Mouse (Mus musculus): Measurements from ENCODE around the gene H2-Aa. TPM values are rescaled to one million over a fixed set of nuclear protein-coding genes. Genes with fewer than 3 reads are reported as not detected.
A peak's percentile ranks its signal among the peaks of the same experiment; 100 is the strongest.

H2-Aa gene
- total and polyA plus RNA-seq, 3 experiments: not detected

DNA sequence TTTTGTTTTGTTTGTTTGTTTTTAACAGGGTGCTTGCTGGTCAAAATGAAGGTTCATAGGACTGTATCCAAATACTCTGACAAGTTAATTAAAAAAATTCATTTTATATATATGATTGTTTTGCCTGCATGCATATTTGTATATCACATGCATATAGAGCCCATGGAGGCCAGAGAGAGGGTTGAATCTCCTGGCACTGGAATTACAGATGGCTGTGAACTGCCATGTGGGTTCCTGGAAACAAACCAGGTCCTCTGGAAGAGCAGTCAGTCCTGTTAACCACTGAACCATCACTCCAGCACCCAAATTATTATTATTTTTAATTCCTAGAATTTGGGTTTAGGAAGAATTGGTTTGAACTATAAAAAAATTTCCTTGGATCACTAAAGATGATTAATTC lies 7.7 kb upstream of the H2-Aa start:
- TF ChIP-seq NRF1 (IDR thresholded peaks at IDR 0.05; ENCODE audit: insufficient read depth, low read depth, low read length, poor library complexity, severe bottlenecking) (no peak), USF1 (IDR thresholded peaks at IDR 0.05; ENCODE audit: low read depth, low read length) (no peak), ZC3H11A (IDR thresholded peaks at IDR 0.05; ENCODE audit: low read depth, low read length) (no peak), GABPA (IDR thresholded peaks at IDR 0.05; ENCODE audit: low read depth, low read length) (no peak), POLR2AphosphoS2 (IDR thresholded peaks at IDR 0.05; ENCODE audit: low read length) (no peak)
- Histone ChIP-seq H3K4me1 (ENCODE audit: control insufficient read depth in 1 of 2, insufficient read depth in 2 of 2, low read length in 2 of 2) (peaks cover 0 to 6% of the 10 kb centered on the region in 2 experiments; a peak in 2 of 4 replicates), H3K27ac (ENCODE audit: control insufficient read depth, low read depth, low read length) (no peak overlapping the region), H3K27me3 (ENCODE audit: control insufficient read depth in 1 of 2, insufficient read depth in 2 of 2, low read length in 2 of 2) (peaks cover 3 to 5% of the 10 kb centered on the region in 2 experiments), H3K79me2 (ENCODE audit: control insufficient read depth, insufficient read depth, low read length, poor library complexity) (no peaks in the 10 kb centered on the region), H3K36me3 (ENCODE audit: control insufficient read depth in 1 of 2, insufficient read depth in 2 of 2, low read length in 2 of 2) (no peaks in the 10 kb centered on the region; a peak in 1 of 4 replicates), H3K9me3 (replicated peaks; ENCODE audit: insufficient read depth, low read length) (no peaks in the 10 kb centered on the region), H3K9ac (ENCODE audit: control insufficient read depth, low read depth, low read length, poor library complexity, severe bottlenecking) (no peak overlapping the region), H3K4me3 (ENCODE audit: control insufficient read depth in 1 of 2, insufficient read depth in 1 of 2, low read depth in 2 of 2, low read length in 2 of 2) (no peak overlapping the region)
- DNase-seq (ENCODE audit: low read depth, low spot score): no peak

DNA sequence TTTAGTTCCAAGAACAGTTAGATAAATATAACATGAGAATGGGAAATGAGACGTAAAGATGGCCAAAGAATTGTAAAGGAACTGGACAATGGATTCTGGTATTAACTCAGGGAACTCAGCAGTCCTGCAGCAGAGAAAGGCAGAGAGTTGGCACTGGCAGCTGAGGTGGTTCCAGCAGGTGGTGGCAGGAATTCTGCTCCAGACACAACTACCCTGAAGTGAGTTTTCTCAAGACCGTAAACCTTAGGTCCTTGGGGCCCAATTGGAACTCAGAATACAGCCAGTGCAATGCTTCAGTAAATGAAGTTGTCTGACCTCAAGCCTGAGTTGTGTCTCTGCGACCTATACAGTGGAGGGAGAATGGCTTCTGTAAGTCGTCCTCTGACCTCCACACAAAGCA lies 6.6 kb upstream of the H2-Aa start:
- Histone ChIP-seq H3K9me3 (replicated peaks; ENCODE audit: insufficient read depth, low read length) (no peaks in the 10 kb centered on the region), H3K79me2 (ENCODE audit: control insufficient read depth, insufficient read depth, low read length, poor library complexity) (no peaks in the 10 kb centered on the region), H3K4me1 (ENCODE audit: control insufficient read depth in 1 of 2, insufficient read depth in 2 of 2, low read length in 2 of 2) (peaks cover 0 to 6% of the 10 kb centered on the region in 2 experiments; a peak in 2 of 4 replicates), H3K4me3 (ENCODE audit: control insufficient read depth in 1 of 2, insufficient read depth in 1 of 2, low read depth in 2 of 2, low read length in 2 of 2) (no peak overlapping the region), H3K27me3 (ENCODE audit: control insufficient read depth in 1 of 2, insufficient read depth in 2 of 2, low read length in 2 of 2) (peaks cover 3 to 5% of the 10 kb centered on the region in 2 experiments), H3K9ac (ENCODE audit: control insufficient read depth, low read depth, low read length, poor library complexity, severe bottlenecking) (no peak overlapping the region), H3K36me3 (ENCODE audit: control insufficient read depth in 1 of 2, insufficient read depth in 2 of 2, low read length in 2 of 2) (no peaks in the 10 kb centered on the region; a peak in 1 of 4 replicates), H3K27ac (ENCODE audit: control insufficient read depth, low read depth, low read length) (no peak overlapping the region)
- no peak for DNase-seq (ENCODE audit: low read depth, low spot score)
- TF ChIP-seq MYC (IDR thresholded peaks at IDR 0.05; ENCODE audit: low read depth, low read length) (no peak), TAL1 (IDR thresholded peaks at IDR 0.05; ENCODE audit: low read length) (no peak), MYB (IDR thresholded peaks at IDR 0.05; ENCODE audit: low read depth, low read length) (no peak), TBP (IDR thresholded peaks at IDR 0.05; ENCODE audit: low read depth, low read length) (no peak), ZMIZ1 (IDR thresholded peaks at IDR 0.05; ENCODE audit: low read depth, low read length) (no peak), POLR2AphosphoS5 (IDR thresholded peaks at IDR 0.05; ENCODE audit: borderline replicate concordance, low read depth, low read length) (no peak), SIN3A (IDR thresholded peaks at IDR 0.05; ENCODE audit: low read length) (no peak), ELF1 (IDR thresholded peaks at IDR 0.05; ENCODE audit: low read depth, low read length) (no peak)

DNA sequence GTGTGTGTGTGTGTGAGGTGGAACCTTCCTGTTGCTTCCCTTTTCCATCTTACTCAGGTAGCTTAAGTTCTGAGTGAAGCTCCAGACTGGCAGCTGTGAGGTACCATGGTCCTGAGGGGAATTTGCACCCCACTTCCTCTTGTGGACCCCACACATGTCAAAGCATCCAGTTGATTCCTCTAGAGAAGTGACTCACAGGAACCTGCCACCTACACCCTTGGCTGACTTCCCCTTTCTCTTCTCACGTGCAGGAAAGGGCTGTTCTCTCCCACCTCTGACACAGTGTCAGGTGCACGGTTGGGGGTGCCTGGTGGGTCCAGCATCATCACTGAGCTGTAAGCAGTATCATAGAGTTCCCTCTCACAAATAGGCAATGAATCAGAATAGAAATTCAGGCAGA lies 5.9 kb upstream of the H2-Aa start:
- Histone ChIP-seq H3K79me2 (ENCODE audit: control insufficient read depth, insufficient read depth, low read length, poor library complexity) (no peaks in the 10 kb centered on the region), H3K36me3 (ENCODE audit: control insufficient read depth in 1 of 2, insufficient read depth in 2 of 2, low read length in 2 of 2) (no peaks in the 10 kb centered on the region; a peak in 1 of 4 replicates), H3K4me1 (ENCODE audit: control insufficient read depth in 1 of 2, insufficient read depth in 2 of 2, low read length in 2 of 2) (peaks cover 0 to 6% of the 10 kb centered on the region in 2 experiments; a peak in 2 of 4 replicates), H3K27me3 (ENCODE audit: control insufficient read depth in 1 of 2, insufficient read depth in 2 of 2, low read length in 2 of 2) (peaks cover 4 to 5% of the 10 kb centered on the region in 2 experiments), H3K27ac (ENCODE audit: control insufficient read depth, low read depth, low read length) (no peak overlapping the region), H3K9me3 (replicated peaks; ENCODE audit: insufficient read depth, low read length) (no peaks in the 10 kb centered on the region), H3K4me3 (ENCODE audit: control insufficient read depth in 1 of 2, insufficient read depth in 1 of 2, low read depth in 2 of 2, low read length in 2 of 2) (no peak overlapping the region), H3K9ac (ENCODE audit: control insufficient read depth, low read depth, low read length, poor library complexity, severe bottlenecking) (no peak overlapping the region)
- peak; percentile 66 for DNase-seq (ENCODE audit: low read depth, low spot score)
- TF ChIP-seq POLR2AphosphoS5 (IDR thresholded peaks at IDR 0.05; ENCODE audit: borderline replicate concordance, low read depth, low read length): no peak
- TF ChIP-seq RAD21 (IDR thresholded peaks at IDR 0.05; ENCODE audit: low read depth, low read length): no peak
- peak; percentile 94 for TF ChIP-seq BHLHE40 (IDR thresholded peaks at IDR 0.05; ENCODE audit: borderline replicate concordance, low read depth, low read length)
- TF ChIP-seq KAT2A (conservative IDR thresholded peaks at IDR 0.05; ENCODE audit: low read depth, low read length): no peak
- TF ChIP-seq MEF2A (IDR thresholded peaks at IDR 0.05; ENCODE audit: extremely low read depth, insufficient replicate concordance, low read depth, low read length, poor library complexity, severe bottlenecking): no peak
- TF ChIP-seq MYC (IDR thresholded peaks at IDR 0.05; ENCODE audit: low read depth, low read length): 0 out of 2 replicates have a peak, but pooled peaks have one; percentile 29
- TF ChIP-seq GATA1 (IDR thresholded peaks at IDR 0.05; ENCODE audit: low read depth, low read length): no peak
- no peak for TF ChIP-seq MAZ (IDR thresholded peaks at IDR 0.05; ENCODE audit: low read depth, low read length)
- no peak for TF ChIP-seq TAL1 (IDR thresholded peaks at IDR 0.05; ENCODE audit: low read length)
- no peak for TF ChIP-seq USF2 (IDR thresholded peaks at IDR 0.05; ENCODE audit: borderline replicate concordance in 1 of 2, insufficient read depth in 1 of 2, low read depth in 1 of 2, low read length in 2 of 2)
- TF ChIP-seq MXI1 (IDR thresholded peaks at IDR 0.05; ENCODE audit: low read depth, low read length): no peak
- no peak for TF ChIP-seq ZKSCAN1 (IDR thresholded peaks at IDR 0.05; ENCODE audit: low read depth, low read length)
- TF ChIP-seq GABPA (IDR thresholded peaks at IDR 0.05; ENCODE audit: low read depth, low read length): no peak
- TF ChIP-seq SIN3A (IDR thresholded peaks at IDR 0.05; ENCODE audit: low read length): no peak
- TF ChIP-seq TBP (IDR thresholded peaks at IDR 0.05; ENCODE audit: low read depth, low read length): no peak
- TF ChIP-seq RCOR1 (IDR thresholded peaks at IDR 0.05; ENCODE audit: low read depth, low read length): no peak
- no peak for TF ChIP-seq E2F4 (IDR thresholded peaks at IDR 0.05; ENCODE audit: borderline replicate concordance, low read depth, low read length)
- no peak for TF ChIP-seq NELFE (IDR thresholded peaks at IDR 0.05; ENCODE audit: low read depth, low read length)

All from MEL (cell line).